Mouse (Mus musculus) forebrain, embryonic 13.5 days (tissue): ENCODE results near the gene 9230112D13Rik. TPM values are rescaled to one million over a fixed set of nuclear protein-coding genes. Genes with fewer than 3 reads are reported as not detected.

Experiments used
- ATAC-seq: fragments of 200-750 bp; cut with Nextera tagmentation; 2 replicates; pipeline ENCODE4 v1.8.0; 2017
- H3K27ac ChIP-seq: fragments of 300-500 bp; sonication (generic); 2 replicates; pipeline ENCODE4 v1.5.1; 2015; ENCODE audit warnings: inconsistent platforms, mild to moderate bottlenecking, moderate library complexity
- H3K27me3 ChIP-seq: fragments of 300-500 bp; sonication (generic); 2 replicates; pipeline ENCODE4 v1.6.1; 2015; ENCODE audit warnings: mild to moderate bottlenecking, inconsistent platforms
- H3K36me3 ChIP-seq: fragments of 300-500 bp; sonication (generic); 2 replicates; pipeline ENCODE4 v1.6.1; 2015; ENCODE audit warnings: mild to moderate bottlenecking, inconsistent platforms; ENCODE audit not compliant: poor library complexity, severe bottlenecking
- H3K4me1 ChIP-seq: fragments of 300-500 bp; sonication (generic); 2 replicates; pipeline ENCODE4 v1.6.1; 2015; ENCODE audit warnings: inconsistent platforms
- H3K4me2 ChIP-seq: fragments of 300-500 bp; sonication (generic); 2 replicates; pipeline ENCODE4 v1.6.1; 2015; ENCODE audit warnings: inconsistent platforms, mild to moderate bottlenecking, moderate library complexity
- H3K4me3 ChIP-seq: fragments of 300-500 bp; sonication (generic); 2 replicates; pipeline ENCODE4 v1.5.1; 2015; ENCODE audit warnings: mild to moderate bottlenecking, inconsistent platforms
- H3K9ac ChIP-seq: fragments of 300-500 bp; sonication (generic); 2 replicates; pipeline ENCODE4 v1.6.1; 2015; ENCODE audit warnings: mild to moderate bottlenecking, inconsistent platforms
- H3K9me3 ChIP-seq: fragments of 300-500 bp; sonication (generic); replicated peaks from 2 replicates; pipeline ENCODE4 v1.6.1; 2016; ENCODE audit warnings: inconsistent platforms
- WGBS: fragments of 180-500 bp; shearing (Covaris S2); methylation state at CpG from one replicate; pipeline ENCODE4 v1.1.7; 2015; 5-methylcytosine and 5-hydroxymethylcytosine counted together
- polyA plus RNA-seq: library from polyadenylated mRNA; unstranded; fragments of >200 nt; fragmentation: Nextera tagmentation; extraction: Ambion mirVana; gene quantifications from 2 replicates; pipeline ENCODE4 v1.2.1, GENCODE M21; 2015

Gene 9230112D13Rik
- polyA plus RNA-seq, 1 experiment from 2014 or later, result not detected

- no peak for ATAC-seq
- H3K4me1 ChIP-seq, result no peaks in the 10 kb centered on the region
- H3K4me3 ChIP-seq, result no peak overlapping the region
- no peaks in the 10 kb centered on the region for H3K9me3 ChIP-seq
- H3K27ac ChIP-seq, result no peak overlapping the region
- no peak overlapping the region for H3K9ac ChIP-seq
- H3K4me2 ChIP-seq, result no peak overlapping the region
- WGBS, result 94% methylated on average over 9 of the region's 9 CpGs
- H3K36me3 ChIP-seq, result no peaks in the 10 kb centered on the region
- H3K27me3 ChIP-seq, result no peaks in the 10 kb centered on the region
These were observed 36.3 kb upstream of the 9230112D13Rik start for GRCm38 (mm10) chr14:34558947-34559346.

GRCm38 (mm10) chr14:34555211-34555610, 32.6 kb upstream of the 9230112D13Rik start:
- WGBS, result 70% methylated on average over 13 of the region's 13 CpGs

GRCm38 (mm10) chr14:34554047-34554446, 31.4 kb upstream of the 9230112D13Rik start:
- H3K27me3 ChIP-seq, result no peaks in the 10 kb centered on the region
- H3K9me3 ChIP-seq, result no peaks in the 10 kb centered on the region
- no peaks in the 10 kb centered on the region for H3K36me3 ChIP-seq
- H3K4me1 ChIP-seq, result no peaks in the 10 kb centered on the region
- WGBS, result 81% methylated on average over 3 of the region's 3 CpGs
- H3K4me3 ChIP-seq, result no peak overlapping the region
- ATAC-seq, result no peak
- no peak overlapping the region for H3K27ac ChIP-seq
- no peak overlapping the region for H3K4me2 ChIP-seq
- no peak overlapping the region for H3K9ac ChIP-seq

More at GRCm38 (mm10) chr14:34555211-34555610, 32.6 kb upstream of the 9230112D13Rik start:
- no peaks in the 10 kb centered on the region for H3K9me3 ChIP-seq
- no peak; the same call in 1 of the 2 replicates for ATAC-seq
- H3K27ac ChIP-seq, result no peak overlapping the region
- no peaks in the 10 kb centered on the region for H3K4me1 ChIP-seq
- H3K9ac ChIP-seq, result no peak overlapping the region
- H3K4me3 ChIP-seq, result no peak overlapping the region
- no peaks in the 10 kb centered on the region for H3K27me3 ChIP-seq
- no peak overlapping the region for H3K4me2 ChIP-seq
- no peaks in the 10 kb centered on the region for H3K36me3 ChIP-seq

GRCm38 (mm10) chr14:34553470-34553869, 30.9 kb upstream of the 9230112D13Rik start:
- Histone ChIP-seq H3K27ac (no peak overlapping the region), H3K9me3 (no peaks in the 10 kb centered on the region), H3K36me3 (no peaks in the 10 kb centered on the region), H3K4me2 (no peak overlapping the region), H3K9ac (no peak overlapping the region), H3K4me3 (no peak overlapping the region), H3K4me1 (peaks cover 1% of the 10 kb centered on the region), H3K27me3 (no peaks in the 10 kb centered on the region)
- no peak for ATAC-seq
- WGBS, result 92% methylated on average over 6 of the region's 6 CpGs

- H3K4me2 ChIP-seq, result no peak overlapping the region
- no peak for ATAC-seq
- H3K27ac ChIP-seq, result no peak overlapping the region
- no peaks in the 10 kb centered on the region for H3K36me3 ChIP-seq
- no peak overlapping the region for H3K9ac ChIP-seq
- WGBS, result 94% methylated on average over 5 of the region's 5 CpGs
- H3K9me3 ChIP-seq, result no peaks in the 10 kb centered on the region
- no peak overlapping the region for H3K4me3 ChIP-seq
- H3K27me3 ChIP-seq, result no peaks in the 10 kb centered on the region
- H3K4me1 ChIP-seq, result peaks cover 8% of the 10 kb centered on the region
These were observed 29.6 kb upstream of the 9230112D13Rik start for GRCm38 (mm10) chr14:34552226-34552625.

GRCm38 (mm10) chr14:34549004-34549671, 26.5 kb upstream of the 9230112D13Rik start:
- Histone ChIP-seq H3K27me3 (0 out of 2 replicates have a peak, but pooled peaks cover 11% of the 10 kb centered on the region), H3K27ac (peak overlapping the region; percentile 73), H3K4me1 (peaks cover 8% of the 10 kb centered on the region), H3K9me3 (no peaks in the 10 kb centered on the region), H3K36me3 (no peaks in the 10 kb centered on the region), H3K9ac (peak overlapping the region; percentile 86), H3K4me3 (peak overlapping the region; percentile 86), H3K4me2 (peak overlapping the region; percentile 83)
- WGBS, result under 1% methylated on average over 46 of the region's 55 CpGs
- peak; percentile 97 for ATAC-seq

- Histone ChIP-seq H3K27ac (peak overlapping the region; percentile 73; the same call in 1 of the 2 replicates), H3K36me3 (no peaks in the 10 kb centered on the region), H3K9ac (peak overlapping the region; percentile 86), H3K4me2 (peak overlapping the region; percentile 83), H3K27me3 (0 out of 2 replicates have a peak, but pooled peaks cover 11% of the 10 kb centered on the region), H3K9me3 (no peaks in the 10 kb centered on the region), H3K4me1 (peaks cover 8% of the 10 kb centered on the region), H3K4me3 (peak overlapping the region; percentile 86)
- WGBS, result under 1% methylated on average over 27 of the region's 27 CpGs
- ATAC-seq, result peak; percentile 65
These were observed 25.9 kb upstream of the 9230112D13Rik start for GRCm38 (mm10) chr14:34548391-34549001.

- H3K36me3 ChIP-seq, result no peaks in the 10 kb centered on the region
- H3K27me3 ChIP-seq, result 0 out of 2 replicates have a peak, but pooled peaks cover 11% of the 10 kb centered on the region
- 77% methylated on average over 2 of the region's 2 CpGs for WGBS
- H3K9ac ChIP-seq, result no peak overlapping the region
- no peak overlapping the region for H3K4me2 ChIP-seq
- no peak overlapping the region for H3K27ac ChIP-seq
- no peak for ATAC-seq
- H3K4me3 ChIP-seq, result no peak overlapping the region
- no peaks in the 10 kb centered on the region for H3K9me3 ChIP-seq
- peaks cover 8% of the 10 kb centered on the region for H3K4me1 ChIP-seq
These were observed 21.9 kb upstream of the 9230112D13Rik start for GRCm38 (mm10) chr14:34544545-34544944.

GRCm38 (mm10) chr14:34544001-34544400, 21.4 kb upstream of the 9230112D13Rik start:
- WGBS, result 80% methylated on average over 6 of the region's 6 CpGs
- ATAC-seq, result no peak
- 0 out of 2 replicates have a peak, but pooled peaks cover 11% of the 10 kb centered on the region for H3K27me3 ChIP-seq
- peaks cover 8% of the 10 kb centered on the region for H3K4me1 ChIP-seq
- no peak overlapping the region for H3K9ac ChIP-seq
- H3K9me3 ChIP-seq, result no peaks in the 10 kb centered on the region
- no peak overlapping the region for H3K4me2 ChIP-seq
- H3K27ac ChIP-seq, result no peak overlapping the region
- H3K36me3 ChIP-seq, result no peaks in the 10 kb centered on the region
- H3K4me3 ChIP-seq, result no peak overlapping the region

GRCm38 (mm10) chr14:34543596-34543995, 21.0 kb upstream of the 9230112D13Rik start:
- Histone ChIP-seq H3K27me3 (0 out of 2 replicates have a peak, but pooled peaks cover 11% of the 10 kb centered on the region), H3K4me1 (peaks cover 8% of the 10 kb centered on the region), H3K27ac (no peak overlapping the region), H3K36me3 (no peaks in the 10 kb centered on the region), H3K4me2 (no peak overlapping the region), H3K4me3 (no peak overlapping the region), H3K9ac (no peak overlapping the region), H3K9me3 (no peaks in the 10 kb centered on the region)
- no peak for ATAC-seq
- 69% methylated on average over 6 of the region's 6 CpGs for WGBS

GRCm38 (mm10) chr14:34541896-34542295, 19.3 kb upstream of the 9230112D13Rik start:
- ATAC-seq, result 0 out of 2 replicates have a peak, but pooled peaks have one; percentile 19
- Histone ChIP-seq H3K36me3 (no peaks in the 10 kb centered on the region), H3K27ac (no peak overlapping the region), H3K4me2 (no peak overlapping the region), H3K4me3 (no peak overlapping the region), H3K9me3 (no peaks in the 10 kb centered on the region), H3K9ac (no peak overlapping the region), H3K4me1 (no peaks in the 10 kb centered on the region), H3K27me3 (0 out of 2 replicates have a peak, but pooled peaks cover 11% of the 10 kb centered on the region)
- WGBS, result 85% methylated on average over 5 of the region's 5 CpGs

- peak; percentile 48; the same call in 1 of the 2 replicates for ATAC-seq
- no peak overlapping the region for H3K9ac ChIP-seq
- no peaks in the 10 kb centered on the region for H3K36me3 ChIP-seq
- H3K4me2 ChIP-seq, result 0 out of 2 replicates have a peak overlapping the region, but pooled peaks have one; percentile 7
- 0 out of 2 replicates have a peak overlapping the region, but pooled peaks have one; percentile 19 for H3K27ac ChIP-seq
- no peak overlapping the region for H3K4me3 ChIP-seq
- 0 out of 2 replicates have a peak, but pooled peaks cover 10% of the 10 kb centered on the region for H3K27me3 ChIP-seq
- H3K9me3 ChIP-seq, result no peaks in the 10 kb centered on the region
- WGBS, result 22% methylated on average over 17 of the region's 17 CpGs
- H3K4me1 ChIP-seq, result no peaks in the 10 kb centered on the region
These were observed 18.1 kb upstream of the 9230112D13Rik start for GRCm38 (mm10) chr14:34540685-34541162.
